Mouse (Mus musculus) forebrain, embryonic 15.5 days (tissue): ENCODE data around the gene Aldh16a1. TPM values are rescaled to one million over a fixed set of nuclear protein-coding genes. Genes with fewer than 3 reads are reported as not detected.
"Not testable (repeated sequence)": the region's sequence is repeated elsewhere in the genome, so short reads cannot be mapped to it uniquely, and the experiment has no call there.

Source experiments
- ATAC-seq: fragments of 200-750 bp; cut with Nextera tagmentation; replicated peaks from 2 replicates; pipeline ENCODE4 v1.8.0; 2017; ENCODE audit warnings: mild to moderate bottlenecking, moderate TSS enrichment, moderate library complexity
- H3K27ac ChIP-seq: fragments of 300-500 bp; sonication (generic); replicated peaks from 2 replicates; pipeline ENCODE4 v1.5.1; 2015; ENCODE audit warnings: mild to moderate bottlenecking, inconsistent platforms
- H3K27me3 ChIP-seq: fragments of 300-500 bp; sonication (generic); 2 replicates; pipeline ENCODE4 v1.6.1; 2015; ENCODE audit warnings: inconsistent platforms
- H3K36me3 ChIP-seq: fragments of 300-500 bp; sonication (generic); 2 replicates; pipeline ENCODE4 v1.6.1; 2015; ENCODE audit warnings: mild to moderate bottlenecking, inconsistent platforms
- H3K4me1 ChIP-seq: fragments of 300-500 bp; sonication (generic); 2 replicates; pipeline ENCODE4 v1.6.1; 2015; ENCODE audit warnings: inconsistent platforms
- H3K4me2 ChIP-seq: fragments of 300-500 bp; sonication (generic); replicated peaks from 2 replicates; pipeline ENCODE4 v1.6.1; 2015; ENCODE audit warnings: mild to moderate bottlenecking, inconsistent platforms
- H3K4me3 ChIP-seq: fragments of 300-500 bp; sonication (generic); 2 replicates; pipeline ENCODE4 v1.5.1; 2015; ENCODE audit warnings: mild to moderate bottlenecking, inconsistent platforms
- H3K9ac ChIP-seq: fragments of 300-500 bp; sonication (generic); replicated peaks from 2 replicates; pipeline ENCODE4 v1.6.1; 2015; ENCODE audit warnings: mild to moderate bottlenecking, inconsistent platforms
- H3K9me3 ChIP-seq: fragments of 300-500 bp; sonication (generic); 2 replicates; pipeline ENCODE4 v1.6.1; 2016; ENCODE audit warnings: inconsistent platforms
- WGBS: fragments of 180-500 bp; shearing (Covaris S2); methylation state at CpG from one replicate; pipeline ENCODE4 v1.1.7; 2015; ENCODE audit warnings: mixed read lengths; 5-methylcytosine and 5-hydroxymethylcytosine counted together
- polyA plus RNA-seq: library from polyadenylated mRNA; unstranded; fragments of >200 nt; fragmentation: Nextera tagmentation; extraction: Ambion mirVana; gene quantifications from 2 replicates; pipeline ENCODE4 v1.2.1, GENCODE M21; 2015

The Aldh16a1 gene
- polyA plus RNA-seq, 1 experiment from 2014 or later = 25.6 TPM

GRCm38 (mm10) chr7:45128624-45129246 is 25.6 kb downstream of the Aldh16a1 start, which contains the start of gene Rpl13a:
Rpl13a (minus strand) TSS chr7:45128761.
- Histone ChIP-seq H3K36me3 (peaks cover 24% of the 10 kb centered on the region), H3K27me3 (no peaks in the 10 kb centered on the region), H3K9ac (peak within 1 kb of the TSS; percentile 98), H3K4me1 (peaks cover 40% of the 10 kb centered on the region), H3K27ac (peak within 1 kb of the TSS; percentile 96), H3K4me2 (peak within 1 kb of the TSS; percentile 73), H3K4me3 (peak within 1 kb of the TSS; percentile 78), H3K9me3 (no peaks in the 10 kb centered on the region)
- WGBS = under 1% methylated on average over 48 of the region's 48 CpGs
- ATAC-seq = peak; percentile 95

- ATAC-seq = no peak
- 2% methylated on average over 6 of the region's 6 CpGs for WGBS
- peaks cover 30% of the 10 kb centered on the region for H3K36me3 ChIP-seq
- H3K27me3 ChIP-seq = no peaks in the 10 kb centered on the region
- peak overlapping the region; percentile 86 for H3K27ac ChIP-seq
- no peaks in the 10 kb centered on the region for H3K9me3 ChIP-seq
- peaks cover 48% of the 10 kb centered on the region for H3K4me1 ChIP-seq
- H3K4me3 ChIP-seq = peak overlapping the region; percentile 78
- H3K9ac ChIP-seq = peak overlapping the region; percentile 98
- H3K4me2 ChIP-seq = peak overlapping the region; percentile 73
These were observed 26.6 kb downstream of the Aldh16a1 start for GRCm38 (mm10) chr7:45127700-45128224.

GRCm38 (mm10) chr7:45126844-45127699 is 27.3 kb downstream of the Aldh16a1 start:
- Histone ChIP-seq H3K27ac (peak overlapping the region; percentile 86), H3K4me1 (peaks cover 55% of the 10 kb centered on the region), H3K9ac (peak overlapping the region; percentile 98), H3K9me3 (no peaks in the 10 kb centered on the region), H3K27me3 (no peaks in the 10 kb centered on the region), H3K4me3 (peak overlapping the region; percentile 78), H3K36me3 (peaks cover 36% of the 10 kb centered on the region), H3K4me2 (peak overlapping the region; percentile 73)
- ATAC-seq = no peak
- 51% methylated on average over 21 of the region's 21 CpGs for WGBS

- H3K27me3 ChIP-seq = no peaks in the 10 kb centered on the region
- peak overlapping the region; percentile 98 for H3K9ac ChIP-seq
- peaks cover 44% of the 10 kb centered on the region for H3K36me3 ChIP-seq
- peaks cover 61% of the 10 kb centered on the region for H3K4me1 ChIP-seq
- 74% methylated on average over 17 of the region's 17 CpGs for WGBS
- H3K27ac ChIP-seq = peak overlapping the region; percentile 86
- H3K4me3 ChIP-seq = peak overlapping the region; percentile 78
- H3K9me3 ChIP-seq = no peaks in the 10 kb centered on the region
- peak overlapping the region; percentile 73; the same call in 1 of the 2 replicates for H3K4me2 ChIP-seq
- no peak for ATAC-seq
These were observed 28.1 kb downstream of the Aldh16a1 start for GRCm38 (mm10) chr7:45126147-45126843.

- Histone ChIP-seq H3K4me3 (peak overlapping the region; percentile 4; the same call in 1 of the 2 replicates), H3K4me1 (peaks cover 61% of the 10 kb centered on the region)
- ATAC-seq = not testable (repeated sequence)
These were observed 28.7 kb downstream of the Aldh16a1 start for GRCm38 (mm10) chr7:45125649-45126048.

GRCm38 (mm10) chr7:45125144-45125600 is 29.2 kb downstream of the Aldh16a1 start:
- ATAC-seq = no peak
- Histone ChIP-seq H3K27me3 (no peaks in the 10 kb centered on the region), H3K9me3 (no peaks in the 10 kb centered on the region), H3K27ac (peak overlapping the region; percentile 85), H3K4me3 (peak overlapping the region; percentile 74; the same call in 1 of the 2 replicates), H3K9ac (peak overlapping the region; percentile 17; the same call in 1 of the 2 replicates), H3K4me1 (peaks cover 61% of the 10 kb centered on the region), H3K4me2 (peak overlapping the region; percentile 43; the same call in 1 of the 2 replicates), H3K36me3 (peaks cover 55% of the 10 kb centered on the region)
- WGBS = 21% methylated on average over 7 of the region's 7 CpGs

More at GRCm38 (mm10) chr7:45125649-45126048, 28.7 kb downstream of the Aldh16a1 start:
- Histone ChIP-seq H3K36me3 (peaks cover 51% of the 10 kb centered on the region), H3K27ac (peak overlapping the region; percentile 85)
- H3K4me2 ChIP-seq, H3K27me3 ChIP-seq, H3K9me3 ChIP-seq, H3K9ac ChIP-seq: not testable (repeated sequence)
- 59% methylated on average over 5 of the region's 5 CpGs for WGBS

- peak within 1 kb of the TSS; percentile 74 for H3K4me3 ChIP-seq
- peaks cover 62% of the 10 kb centered on the region for H3K36me3 ChIP-seq
- H3K9ac ChIP-seq = peak within 1 kb of the TSS; percentile 86
- under 1% methylated on average over 59 of the region's 59 CpGs for WGBS
- ATAC-seq = peak; percentile 83
- no peaks in the 10 kb centered on the region for H3K27me3 ChIP-seq
- H3K9me3 ChIP-seq = no peaks in the 10 kb centered on the region
- peak within 1 kb of the TSS; percentile 87 for H3K4me2 ChIP-seq
- peaks cover 55% of the 10 kb centered on the region for H3K4me1 ChIP-seq
- H3K27ac ChIP-seq = peak within 1 kb of the TSS; percentile 87
These were observed 29.9 kb downstream of the Aldh16a1 start, which contains the start of gene Rps11 for GRCm38 (mm10) chr7:45124224-45125143. Rps11 (minus strand) TSS chr7:45124439.

- ATAC-seq = no peak
- Histone ChIP-seq H3K4me1 (peaks cover 52% of the 10 kb centered on the region), H3K27me3 (no peaks in the 10 kb centered on the region), H3K4me3 (peak overlapping the region; percentile 74), H3K9me3 (no peaks in the 10 kb centered on the region), H3K27ac (peak overlapping the region; percentile 87), H3K36me3 (peaks cover 72% of the 10 kb centered on the region), H3K4me2 (peak overlapping the region; percentile 87), H3K9ac (peak overlapping the region; percentile 86)
- WGBS = 26% methylated on average over 12 of the region's 12 CpGs
These were observed 31.2 kb downstream of the Aldh16a1 start for GRCm38 (mm10) chr7:45123186-45123570.

- Histone ChIP-seq H3K4me1 (peaks cover 50% of the 10 kb centered on the region), H3K4me2 (peak overlapping the region; percentile 87), H3K36me3 (peaks cover 75% of the 10 kb centered on the region), H3K4me3 (peak overlapping the region; percentile 74), H3K9ac (peak overlapping the region; percentile 86), H3K27ac (no peak overlapping the region), H3K27me3 (no peaks in the 10 kb centered on the region), H3K9me3 (no peaks in the 10 kb centered on the region)
- ATAC-seq = no peak
- 88% methylated on average over 15 of the region's 15 CpGs for WGBS
These were observed 31.7 kb downstream of the Aldh16a1 start for GRCm38 (mm10) chr7:45122561-45123185.

GRCm38 (mm10) chr7:45121966-45122365 is 32.4 kb downstream of the Aldh16a1 start:
- H3K4me1 ChIP-seq = peaks cover 43% of the 10 kb centered on the region
- ATAC-seq = no peak
- H3K27ac ChIP-seq = no peak overlapping the region
- H3K4me2 ChIP-seq = no peak overlapping the region
- H3K27me3 ChIP-seq = no peaks in the 10 kb centered on the region
- no peak overlapping the region for H3K4me3 ChIP-seq
- no peaks in the 10 kb centered on the region for H3K9me3 ChIP-seq
- no peak overlapping the region for H3K9ac ChIP-seq
- peaks cover 71% of the 10 kb centered on the region for H3K36me3 ChIP-seq
